Mouse (Mus musculus): ENCODE measurements around the gene Prkcg.

The Prkcg gene

DNA sequence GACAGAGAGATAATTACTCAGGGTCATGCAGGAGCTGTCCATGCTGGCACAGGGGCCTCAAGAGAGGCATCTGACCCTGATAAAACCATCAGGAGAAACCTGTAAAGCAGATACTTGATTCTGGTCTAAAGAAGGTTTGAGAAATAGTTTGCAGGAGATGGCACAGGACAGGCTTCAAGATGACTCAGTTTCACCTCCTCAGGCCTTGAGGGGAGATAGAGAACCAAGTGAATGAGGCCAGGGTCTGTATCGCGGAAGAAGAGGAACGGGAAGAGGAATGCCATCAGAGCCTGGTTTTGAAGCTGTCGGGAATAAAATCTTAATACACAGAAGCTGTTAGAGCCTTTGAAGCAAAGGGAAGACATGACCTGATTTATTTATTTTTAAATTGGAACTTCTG is 28.7 kb downstream of the Prkcg start:
- no peak for DNase-seq (ENCODE audit: low spot score in 2 of 2)

DNA sequence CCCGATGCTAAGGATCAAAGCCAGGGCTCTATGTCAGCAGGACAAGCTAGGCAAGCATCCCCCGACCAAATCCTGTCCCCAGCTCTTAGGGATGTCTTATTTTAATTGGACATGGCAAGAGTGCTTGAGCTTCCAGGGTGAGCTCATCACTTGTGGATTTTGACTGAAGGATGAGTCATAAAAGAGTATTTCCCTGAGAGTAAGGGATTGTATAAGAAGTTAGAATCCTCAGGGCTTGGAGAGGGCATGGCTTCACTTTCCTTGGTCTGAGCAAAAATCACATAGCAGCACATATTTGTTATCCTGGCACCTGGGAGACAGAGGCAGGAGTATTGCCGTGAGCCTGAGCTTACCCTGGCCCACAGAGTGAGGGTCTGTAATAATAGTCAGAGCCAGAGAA is 31.9 kb downstream of the Prkcg start:
- no peak for DNase-seq (ENCODE audit: low spot score in 2 of 2)

DNA sequence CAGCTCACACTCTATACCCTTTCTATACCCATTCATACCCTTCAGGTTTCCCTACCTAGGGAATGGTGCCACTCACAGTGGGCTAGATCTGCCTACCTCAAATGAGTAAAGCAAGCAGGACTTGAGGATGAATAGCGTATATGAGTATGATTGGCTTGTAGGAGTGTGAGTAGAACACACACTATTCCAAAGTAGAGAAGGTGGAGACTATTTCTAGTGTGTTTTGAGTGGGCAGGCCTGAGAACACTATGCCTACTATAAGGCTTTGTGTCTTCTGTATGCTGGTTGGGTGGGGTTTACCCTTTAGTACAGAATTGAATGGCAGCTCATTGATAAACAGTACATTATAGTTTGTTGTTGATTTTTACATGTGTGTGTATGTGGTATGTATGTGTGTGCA is 34.8 kb downstream of the Prkcg start:
- DNase-seq (ENCODE audit: low spot score in 2 of 2) = no peak

DNA sequence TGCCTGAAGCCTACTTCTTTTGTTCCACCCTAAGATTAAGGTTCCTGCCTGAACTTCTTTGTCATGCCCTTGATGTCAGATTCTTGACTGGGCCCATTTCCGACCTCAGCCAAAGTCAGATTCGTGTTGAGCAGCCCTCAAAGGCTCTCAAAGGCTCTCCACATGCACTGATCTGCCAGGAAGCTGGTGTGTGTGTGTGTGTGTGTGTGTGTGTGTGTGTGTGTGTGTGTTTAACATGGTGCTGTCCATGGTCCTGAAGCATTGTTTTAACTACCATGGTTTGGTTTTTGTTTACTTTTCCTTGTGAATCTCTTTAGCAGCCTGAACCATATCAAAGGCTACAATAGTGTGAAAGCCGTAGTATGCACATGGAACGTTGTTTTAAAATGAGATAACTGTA is 39.0 kb downstream of the Prkcg start:
- DNase-seq (ENCODE audit: low spot score in 2 of 2) = no peak

DNA sequence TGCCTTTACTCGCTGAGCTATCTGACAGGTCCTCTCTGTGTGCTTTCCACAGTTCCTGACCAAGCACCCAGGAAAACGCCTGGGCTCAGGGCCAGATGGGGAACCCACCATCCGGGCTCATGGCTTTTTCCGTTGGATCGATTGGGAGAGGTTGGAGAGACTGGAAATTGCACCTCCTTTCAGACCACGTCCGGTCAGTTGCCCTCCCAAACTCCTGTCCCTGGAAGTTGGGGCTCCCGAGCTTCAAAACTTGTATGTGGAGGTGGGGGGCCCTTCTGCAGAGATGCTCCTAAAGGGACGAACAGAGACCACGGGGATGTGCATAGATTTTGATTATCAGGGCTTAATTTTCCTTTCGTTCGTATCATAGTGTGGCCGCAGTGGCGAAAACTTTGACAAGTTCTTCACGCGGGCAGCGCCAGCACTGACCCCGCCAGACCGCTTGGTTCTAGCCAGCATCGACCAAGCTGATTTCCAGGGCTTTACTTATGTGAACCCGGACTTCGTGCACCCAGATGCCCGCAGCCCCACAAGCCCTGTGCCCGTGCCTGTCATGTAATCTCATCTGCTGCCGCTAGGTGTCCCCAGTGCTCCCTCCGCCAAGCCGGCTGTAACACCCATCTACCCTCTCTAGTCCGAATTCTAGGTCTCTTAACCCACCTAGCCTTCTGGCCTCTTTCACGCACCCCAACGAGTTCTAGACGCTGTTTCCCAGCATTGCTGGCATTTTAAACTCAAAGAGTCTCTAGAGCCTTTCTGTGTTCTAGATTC is 41.0 kb downstream of the Prkcg start:
- peak; percentile 71 to 77 for DNase-seq (ENCODE audit: low spot score in 2 of 2)

DNA sequence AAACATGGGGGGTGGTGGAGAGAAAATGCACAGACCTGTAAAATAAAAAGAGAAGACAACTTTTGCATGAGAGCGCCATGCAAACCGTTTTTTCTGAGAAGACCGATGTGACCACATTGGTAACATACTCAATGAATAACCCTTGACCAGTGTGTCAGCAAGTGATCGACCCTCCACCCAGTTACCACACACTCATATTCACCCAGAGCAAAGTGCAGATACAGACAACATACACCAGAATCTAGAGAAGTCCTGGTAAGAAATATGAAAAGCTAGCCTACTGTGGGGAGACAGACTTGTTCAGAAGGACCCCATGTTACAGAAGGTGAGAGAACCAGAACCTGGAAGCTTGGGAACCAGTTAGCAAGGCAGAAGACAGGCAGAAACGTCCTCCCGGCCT is 42.2 kb downstream of the Prkcg start:
- no peak for DNase-seq (ENCODE audit: low spot score in 2 of 2)

DNA sequence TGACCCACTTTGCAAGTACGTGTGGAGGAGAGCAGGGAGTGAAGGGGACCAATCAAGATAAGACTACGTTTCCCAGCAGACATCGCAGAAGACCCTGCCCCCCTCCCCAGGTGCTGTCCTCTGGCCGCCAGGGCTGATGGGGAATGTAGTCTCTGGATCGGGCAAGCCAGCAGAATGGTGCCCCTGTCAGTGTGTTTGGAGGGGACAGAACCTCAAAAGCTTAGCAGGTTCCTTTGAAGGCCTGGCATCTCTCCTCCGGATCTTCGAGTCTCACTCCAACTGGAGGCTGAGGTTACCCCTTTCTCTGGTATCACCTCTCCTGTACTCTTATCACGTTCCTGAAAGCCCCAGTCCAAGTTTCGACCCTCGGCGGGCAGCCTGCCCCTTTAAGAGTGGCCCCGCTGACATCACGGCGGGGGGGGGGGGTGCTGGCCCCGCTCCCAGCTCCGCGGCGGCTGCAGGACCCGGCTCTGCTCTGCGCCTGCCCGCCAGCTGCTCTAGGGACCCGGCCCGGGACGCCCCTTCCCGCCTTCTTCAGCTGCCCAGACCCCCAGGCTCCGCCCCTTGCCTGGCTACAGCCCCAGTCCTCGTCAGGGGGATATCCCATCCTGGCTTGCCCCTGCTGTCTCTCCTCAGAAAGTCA is 42.7 kb downstream of the Prkcg start:
- DNase-seq (ENCODE audit: low spot score in 2 of 2) = peak in 1 of 2 experiments; percentile 5

DNA sequence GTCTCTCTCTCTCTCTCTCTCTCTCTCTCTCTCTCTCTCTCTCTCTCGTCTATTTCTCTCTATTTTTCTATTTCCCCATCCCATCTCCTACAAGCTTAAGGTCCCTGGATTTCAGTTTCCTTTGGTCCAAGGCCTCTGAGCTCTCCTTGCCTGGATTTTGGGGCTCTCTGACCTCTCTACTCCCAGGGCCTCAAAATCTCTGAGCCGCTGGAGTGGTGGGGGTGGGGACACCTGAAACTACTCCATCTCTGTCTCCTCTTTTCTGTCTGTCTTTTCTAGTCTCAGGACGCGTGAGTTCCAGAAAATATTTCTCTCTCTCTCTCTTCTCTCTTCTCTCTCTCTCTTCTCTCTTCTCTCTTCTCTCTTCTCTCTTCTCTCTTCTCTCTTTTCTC is 43.2 kb downstream of the Prkcg start:
- no peak for DNase-seq (ENCODE audit: low spot score in 2 of 2)

DNA sequence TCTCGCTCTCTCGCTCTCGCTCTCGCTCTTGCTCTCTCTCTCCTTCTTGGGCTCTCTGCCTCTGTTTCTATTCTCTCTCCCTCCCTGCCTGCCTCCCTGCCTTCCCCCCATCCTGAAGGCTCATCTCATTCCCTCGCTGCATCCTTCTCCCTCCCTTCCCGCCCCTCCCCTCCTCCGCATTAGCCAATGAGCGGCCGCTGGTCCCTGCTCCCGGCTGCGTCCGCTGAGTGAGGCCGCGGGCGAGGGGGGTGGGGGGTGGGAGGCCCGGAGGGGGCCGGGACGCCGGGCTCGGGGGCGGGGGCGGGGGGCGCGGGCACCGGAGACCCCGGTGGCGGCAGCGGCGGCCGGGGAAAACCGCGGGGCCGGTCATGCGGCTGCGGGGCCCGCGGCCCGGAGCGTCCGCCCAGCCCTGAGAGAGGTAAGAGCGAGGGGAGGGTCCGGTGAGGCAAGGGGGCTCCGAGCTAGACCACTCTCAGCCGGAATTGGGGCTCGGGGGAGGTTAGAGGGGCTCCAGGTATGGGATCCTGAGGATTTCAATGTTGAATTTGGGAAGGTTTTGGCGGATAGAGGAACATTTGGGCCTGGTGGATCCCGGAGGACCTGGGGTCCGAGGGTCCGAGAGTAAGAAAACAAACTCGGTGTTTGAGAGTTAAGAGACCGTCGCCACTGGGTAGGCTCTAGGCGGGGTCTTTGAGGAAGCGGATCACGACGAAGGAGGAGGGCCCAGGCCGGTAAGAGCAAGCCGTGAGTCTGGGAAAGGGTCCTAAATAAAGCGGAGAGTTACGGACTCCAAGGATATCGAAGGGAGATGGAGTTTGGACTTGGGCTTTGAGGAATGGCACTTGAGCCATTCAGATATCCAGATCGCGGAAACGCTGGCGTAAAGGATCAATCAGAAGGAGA is 43.9 kb downstream of the Prkcg start, which contains the start of gene Cacng7:
Gene Cacng7 (plus strand): TSS at position 337 of the 903 bp plus-strand sequence.
- no peak for DNase-seq (ENCODE audit: low spot score in 2 of 2)

DNA sequence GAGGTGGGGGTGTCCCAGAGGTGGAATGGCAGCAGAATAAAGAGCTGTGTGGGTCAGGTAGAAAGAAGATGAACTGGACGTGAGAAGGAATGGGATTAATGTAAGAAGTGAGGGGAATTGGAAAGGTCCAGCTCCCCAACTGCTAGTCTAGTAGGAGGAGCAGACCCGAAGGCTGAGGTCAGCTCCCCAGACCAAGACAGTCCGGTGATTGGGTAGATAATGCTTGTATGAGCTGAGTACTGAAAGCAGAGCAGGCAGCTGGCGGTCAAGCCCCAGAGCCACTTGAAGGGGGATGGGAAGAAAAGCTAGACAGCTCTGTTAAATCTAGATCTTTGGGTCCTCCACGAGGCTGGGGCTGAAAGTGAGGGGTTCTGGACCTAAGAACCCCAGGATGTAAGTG is 44.6 kb downstream of the Prkcg start:
- no peak for DNase-seq (ENCODE audit: low spot score in 2 of 2)

DNA sequence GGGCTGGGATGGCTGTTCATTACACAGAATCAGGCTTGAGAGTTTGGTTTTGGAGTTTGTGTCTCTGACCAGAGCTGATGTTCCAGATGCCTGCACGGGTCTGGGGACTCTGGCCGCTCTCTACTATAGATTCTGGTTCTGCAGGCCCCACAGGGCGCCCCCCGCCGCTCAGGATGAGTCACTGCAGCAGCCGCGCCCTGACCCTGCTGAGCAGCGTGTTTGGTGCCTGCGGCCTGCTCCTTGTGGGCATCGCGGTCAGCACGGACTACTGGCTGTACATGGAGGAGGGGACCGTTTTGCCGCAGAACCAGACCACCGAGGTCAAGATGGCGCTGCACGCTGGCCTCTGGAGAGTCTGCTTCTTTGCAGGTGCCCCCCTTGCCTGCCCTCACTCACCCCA is 47.4 kb downstream of the Prkcg start:
- no peak for DNase-seq (ENCODE audit: low spot score in 2 of 2)

DNA sequence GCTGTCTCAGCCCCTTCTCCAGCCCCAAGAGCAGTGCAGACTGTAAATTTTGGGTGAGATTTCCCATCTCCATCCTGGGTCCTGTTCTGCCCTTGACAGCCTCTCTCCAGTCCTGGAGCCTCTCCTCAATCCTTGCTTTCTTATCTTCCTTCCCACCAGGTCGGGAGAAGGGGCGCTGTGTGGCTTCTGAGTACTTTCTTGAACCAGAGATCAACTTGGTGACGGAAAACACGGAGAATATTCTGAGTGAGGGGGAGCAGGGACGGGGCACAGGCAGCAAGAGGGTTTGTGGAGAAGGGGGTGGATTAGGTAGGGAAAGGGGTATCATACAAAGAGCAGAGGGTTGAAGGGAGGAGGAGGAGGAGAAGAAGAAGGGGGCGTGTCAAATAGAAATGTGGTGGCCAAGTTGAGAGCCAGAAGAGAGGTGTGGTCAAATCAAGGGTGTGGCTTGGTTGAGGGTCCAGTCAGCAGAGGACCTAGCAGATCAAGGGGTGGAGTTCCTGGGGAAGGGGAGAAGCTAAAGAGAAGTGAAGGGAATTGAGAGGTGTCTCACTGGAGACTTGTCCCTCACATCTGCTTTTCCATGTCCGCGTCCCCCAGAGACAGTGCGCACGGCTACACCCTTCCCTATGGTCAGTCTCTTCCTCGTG is 49.4 kb downstream of the Prkcg start:
- DNase-seq (ENCODE audit: low spot score in 2 of 2) = no peak

DNA sequence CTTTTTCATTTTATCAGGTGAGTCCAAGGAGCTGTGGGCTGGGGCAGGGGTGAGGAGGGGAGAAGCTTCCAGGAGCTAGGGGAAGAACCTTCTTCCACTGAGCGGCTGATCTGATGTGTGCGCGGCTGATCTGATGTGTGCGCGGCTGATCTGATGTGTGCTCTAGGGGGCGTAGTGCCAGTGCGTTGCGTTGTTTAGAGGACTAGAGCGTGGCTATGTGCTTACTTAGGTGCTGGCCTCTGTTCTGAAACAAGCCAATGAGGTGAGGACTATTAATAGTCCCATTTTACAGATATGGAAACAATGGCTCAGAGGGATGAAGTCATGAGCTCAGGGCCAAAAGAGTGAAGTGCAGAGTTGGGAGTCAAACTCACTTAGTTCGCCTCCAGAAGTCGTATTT is 50.0 kb downstream of the Prkcg start:
- DNase-seq (ENCODE audit: low spot score in 2 of 2) = no peak

DNA sequence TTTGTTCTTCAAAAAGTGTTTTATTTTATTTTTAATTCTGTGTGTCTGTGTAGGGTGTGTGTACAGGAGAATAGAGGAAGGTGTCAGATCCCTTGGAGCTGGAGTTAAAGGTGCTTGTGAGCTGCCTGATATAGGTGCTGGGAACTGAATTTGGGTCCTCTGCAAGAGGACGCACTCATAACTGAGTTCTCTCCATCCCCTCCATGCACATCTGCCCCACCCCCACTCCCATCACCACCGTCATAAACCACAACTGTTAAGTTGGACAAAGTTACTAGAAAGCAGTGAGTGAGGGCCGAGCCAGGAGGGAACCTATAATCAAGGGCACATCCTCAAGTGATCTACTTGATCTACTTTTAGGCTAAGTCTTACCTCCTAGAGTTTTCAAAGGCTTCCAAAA is 54.9 kb downstream of the Prkcg start:
- no peak for DNase-seq (ENCODE audit: low spot score in 2 of 2)

DNA sequence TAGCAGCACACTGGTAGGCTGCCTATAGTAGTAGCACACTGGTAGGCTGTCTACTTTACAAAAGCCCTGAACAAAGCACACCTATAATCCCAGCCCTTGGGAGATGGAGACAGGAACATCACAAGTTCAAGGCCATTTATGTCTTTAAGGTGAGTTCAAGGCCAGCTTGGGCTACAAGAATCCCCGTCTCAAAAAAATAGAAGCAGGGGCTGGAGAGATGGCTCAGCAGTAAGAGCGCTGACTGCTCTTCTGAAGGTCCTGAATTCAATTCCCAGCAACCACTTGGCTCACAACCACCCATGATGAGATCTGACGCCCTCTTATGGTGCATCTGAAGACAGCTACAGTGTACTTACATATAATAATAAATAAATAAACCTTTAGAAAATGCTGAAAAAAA is 56.3 kb downstream of the Prkcg start:
- DNase-seq (ENCODE audit: low spot score in 2 of 2) = no peak

DNA sequence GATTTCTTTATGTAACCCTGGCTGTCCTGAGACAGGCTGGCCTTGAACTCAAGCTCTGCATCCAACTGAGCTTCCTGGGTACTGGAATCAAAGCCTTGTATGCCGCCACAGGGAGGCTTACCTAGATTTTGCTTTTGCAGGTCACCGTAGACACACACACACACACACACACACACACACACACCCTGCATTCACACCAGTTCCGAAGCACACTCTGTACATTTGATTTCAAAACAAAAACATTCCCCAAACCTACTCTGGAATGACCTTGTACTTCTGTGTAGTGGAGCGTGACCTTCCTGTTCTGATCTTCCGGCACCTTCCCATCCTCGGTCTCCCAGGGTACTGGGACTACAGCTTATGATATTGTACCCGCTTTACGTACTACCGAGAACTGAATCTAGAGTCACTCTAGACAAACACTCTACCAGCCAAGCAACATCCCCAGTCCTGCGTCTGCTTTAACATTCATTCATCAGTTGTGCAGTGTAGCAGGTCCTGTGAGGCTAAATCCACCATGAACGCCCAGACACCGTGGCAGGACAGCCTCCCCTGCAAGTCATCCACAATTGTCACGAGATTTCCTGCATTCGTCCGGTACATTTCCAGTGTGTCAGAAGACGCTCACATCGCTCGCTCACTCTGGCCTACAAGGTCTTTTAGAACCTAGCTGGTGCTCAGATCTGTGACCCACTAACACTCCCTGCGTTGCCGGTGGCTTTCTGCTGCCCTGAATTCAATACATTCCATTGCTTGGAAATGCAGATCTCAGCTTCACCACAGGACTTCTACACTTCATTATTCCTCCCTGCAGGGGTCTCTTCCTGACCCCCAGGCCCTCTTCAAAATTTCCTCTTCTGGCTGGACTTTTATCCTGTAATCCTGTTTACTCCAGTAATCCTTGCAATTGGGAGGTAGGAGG is 58.6 kb downstream of the Prkcg start:
- DNase-seq (ENCODE audit: low spot score in 2 of 2) = no peak

DNA sequence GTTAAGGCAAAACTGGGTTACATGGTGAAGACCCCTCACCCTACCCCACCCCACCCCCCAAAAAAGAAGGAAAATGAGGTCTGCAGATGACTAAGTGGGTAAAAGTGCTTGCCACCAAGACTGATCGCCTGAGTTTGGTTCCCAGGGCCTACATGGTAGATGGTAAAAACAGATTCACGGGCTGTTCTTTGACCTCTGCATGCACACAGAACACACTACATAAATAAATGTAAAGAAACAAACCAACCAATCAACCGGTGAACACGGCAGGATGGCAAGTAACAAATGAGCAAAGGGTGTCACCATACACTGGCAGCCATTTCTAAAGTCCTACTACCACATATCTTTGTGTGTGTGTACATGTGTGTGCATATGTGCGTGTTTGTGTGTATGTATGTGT is 59.3 kb downstream of the Prkcg start:
- no peak for DNase-seq (ENCODE audit: low spot score in 2 of 2)

DNA sequence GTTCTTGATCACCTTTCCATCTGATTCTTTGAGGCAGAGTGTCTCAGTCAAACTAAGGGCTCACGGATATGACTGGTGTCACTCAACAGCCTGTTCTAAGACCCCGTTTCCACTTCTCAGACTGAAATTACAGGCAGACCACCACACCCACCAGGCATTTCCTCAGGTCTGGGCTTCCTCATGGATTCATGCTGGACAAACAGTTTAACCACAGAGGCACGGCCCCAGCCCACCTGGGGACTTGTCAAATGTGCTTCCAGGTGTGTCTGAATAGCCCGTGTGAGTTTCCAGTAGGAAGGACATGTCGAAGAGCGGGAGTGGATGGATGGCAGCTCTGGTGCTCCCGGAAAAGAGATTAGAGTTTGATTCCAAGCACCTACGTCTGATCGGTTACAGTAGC is 60.8 kb downstream of the Prkcg start:
- no peak for DNase-seq (ENCODE audit: low spot score in 2 of 2)

DNA sequence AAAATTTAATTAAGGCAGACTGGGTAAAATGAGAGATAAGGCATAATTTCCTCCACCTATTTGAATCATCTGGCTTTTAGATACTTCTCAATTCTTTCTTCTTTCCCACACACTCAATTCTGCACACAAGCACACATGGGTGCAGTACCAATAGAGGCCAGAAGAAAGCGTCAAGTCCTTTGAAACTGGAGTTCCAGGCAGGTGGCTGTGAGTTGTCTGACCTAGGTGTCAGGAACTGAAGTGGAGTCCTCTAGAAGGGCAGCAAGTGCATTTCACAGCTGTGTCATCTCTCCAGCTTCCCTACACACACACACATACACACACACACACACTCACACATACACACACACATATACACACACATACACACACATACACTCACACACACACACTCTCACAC is 62.6 kb downstream of the Prkcg start:
- DNase-seq (ENCODE audit: low spot score in 2 of 2) = no peak

DNA sequence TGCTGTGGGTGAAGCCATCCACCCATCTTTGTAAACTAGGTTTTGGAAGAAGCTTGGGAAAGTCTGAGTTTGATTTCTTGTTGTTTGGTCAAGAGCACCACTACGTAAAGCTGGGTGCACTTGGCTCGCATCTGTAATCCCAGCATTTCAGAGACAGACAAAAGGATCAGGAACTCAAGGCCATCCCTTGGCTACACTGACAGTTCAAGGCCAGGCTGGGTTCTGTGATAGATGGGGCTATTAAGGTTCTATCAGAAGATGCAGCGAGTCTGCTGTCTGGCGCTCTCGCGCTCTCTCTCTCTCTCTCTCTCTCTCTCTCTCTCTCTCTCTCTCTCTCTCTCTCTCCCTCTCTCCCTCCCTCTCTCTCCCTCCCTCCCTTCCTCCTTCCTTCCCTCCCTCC is 65.9 kb downstream of the Prkcg start:
- no peak for DNase-seq (ENCODE audit: low spot score in 2 of 2)

DNA sequence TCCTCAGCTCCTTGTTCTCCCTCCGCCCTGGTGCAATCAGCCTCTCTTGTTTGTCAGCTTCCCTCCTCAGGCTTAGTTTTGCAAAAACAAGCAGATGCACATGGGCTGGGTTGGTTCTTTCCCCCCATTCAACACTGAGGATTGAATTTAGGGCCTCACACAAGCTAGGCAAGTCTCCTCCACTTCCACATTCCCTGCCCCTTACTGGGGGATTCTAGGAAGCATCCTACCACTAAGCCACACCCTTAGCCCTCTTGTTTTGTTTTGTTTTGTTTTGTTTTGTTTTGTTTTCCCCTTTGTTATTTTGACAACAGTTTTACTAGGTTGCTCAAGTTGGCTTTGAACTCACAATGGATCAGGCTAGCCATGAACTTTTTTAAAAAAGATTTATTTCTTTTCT is 71.7 kb downstream of the Prkcg start:
- no peak for DNase-seq (ENCODE audit: low spot score in 2 of 2)
